Mouse (Mus musculus) NIH3T3 (cell line): ENCODE data around the gene Abcd2.
A peak's percentile ranks its signal among the peaks of the same experiment; 100 is the strongest.

Source experiments
- DNase-seq: peaks from one replicate; pipeline ENCODE4 v3.0.0-alpha.2; 2012; ENCODE audit warnings: low read depth

Abcd2 gene

GRCm38 (mm10) chr15:91191412-91192222 is at the start of gene Abcd2:
Abcd2 (minus strand) TSS chr15:91191799.
- DNase-seq, result peak; percentile 87

GRCm38 (mm10) chr15:91240683-91241335 is 49.2 kb upstream of the Abcd2 start:
- DNase-seq, result no peak

GRCm38 (mm10) chr15:91237294-91237693 is 45.7 kb upstream of the Abcd2 start:
- no peak for DNase-seq

- no peak for DNase-seq
Observed at GRCm38 (mm10) chr15:91206518-91206917, 14.9 kb upstream of the Abcd2 start.

- DNase-seq, result no peak
Observed at GRCm38 (mm10) chr15:91203521-91203920, 11.9 kb upstream of the Abcd2 start.

GRCm38 (mm10) chr15:91202486-91202885 is 10.9 kb upstream of the Abcd2 start:
- no peak for DNase-seq

GRCm38 (mm10) chr15:91200833-91201232 is 9.2 kb upstream of the Abcd2 start:
- no peak for DNase-seq

GRCm38 (mm10) chr15:91199256-91199905 is 7.8 kb upstream of the Abcd2 start, which contains the start of gene CN725425:
CN725425 (plus strand) TSS chr15:91199494.
- no peak for DNase-seq

- DNase-seq, result no peak
Observed at GRCm38 (mm10) chr15:91192223-91192598, 612 bp upstream of the Abcd2 start.

- DNase-seq, result no peak
Observed at GRCm38 (mm10) chr15:91190519-91191207, 936 bp downstream of the Abcd2 start.

GRCm38 (mm10) chr15:91190026-91190425 is 1.6 kb downstream of the Abcd2 start:
- DNase-seq, result no peak

- DNase-seq, result no peak
Observed at GRCm38 (mm10) chr15:91186358-91186757, 5.2 kb downstream of the Abcd2 start.

GRCm38 (mm10) chr15:91179911-91180622 is 11.5 kb downstream of the Abcd2 start:
- DNase-seq, result no peak

- no peak for DNase-seq
Observed at GRCm38 (mm10) chr15:91178656-91179314, 12.8 kb downstream of the Abcd2 start.

GRCm38 (mm10) chr15:91172193-91172592 is 19.4 kb downstream of the Abcd2 start:
- peak; percentile 93 for DNase-seq

- DNase-seq, result no peak
Observed at GRCm38 (mm10) chr15:91171332-91171731, 20.3 kb downstream of the Abcd2 start.

- no peak for DNase-seq
Observed at GRCm38 (mm10) chr15:91170602-91171328, 20.8 kb downstream of the Abcd2 start.

GRCm38 (mm10) chr15:91167850-91168562 is 23.6 kb downstream of the Abcd2 start:
- DNase-seq, result no peak

GRCm38 (mm10) chr15:91165021-91165420 is 26.6 kb downstream of the Abcd2 start:
- DNase-seq, result peak; percentile 22

- DNase-seq, result no peak
Observed at GRCm38 (mm10) chr15:91163454-91163853, 28.1 kb downstream of the Abcd2 start.
